Mouse (Mus musculus): ENCODE data around the gene Tsacc.

The Tsacc gene

DNA sequence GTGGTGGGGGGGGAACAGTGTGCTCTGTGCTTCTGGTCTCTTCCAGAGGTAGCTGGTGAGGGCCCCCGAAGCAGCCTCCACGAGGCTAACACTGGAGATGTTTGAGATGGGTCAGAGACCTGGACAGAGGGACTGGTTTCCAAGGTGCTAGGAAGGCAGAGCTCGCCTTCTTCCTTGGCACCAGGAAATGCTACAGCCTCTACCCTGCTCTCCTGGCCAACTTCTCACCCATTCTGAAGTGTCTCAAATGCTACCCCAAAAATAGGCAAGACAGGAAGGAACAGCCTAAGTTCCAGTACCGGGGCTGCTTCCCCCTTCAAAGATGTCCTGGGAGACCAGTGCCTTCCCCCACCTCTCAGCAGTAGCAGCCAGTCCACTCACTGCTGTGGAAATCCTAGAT, 57.4 kb downstream of the Tsacc start:
- no peak for DNase-seq (ENCODE audit: low read depth, low spot score)

DNA sequence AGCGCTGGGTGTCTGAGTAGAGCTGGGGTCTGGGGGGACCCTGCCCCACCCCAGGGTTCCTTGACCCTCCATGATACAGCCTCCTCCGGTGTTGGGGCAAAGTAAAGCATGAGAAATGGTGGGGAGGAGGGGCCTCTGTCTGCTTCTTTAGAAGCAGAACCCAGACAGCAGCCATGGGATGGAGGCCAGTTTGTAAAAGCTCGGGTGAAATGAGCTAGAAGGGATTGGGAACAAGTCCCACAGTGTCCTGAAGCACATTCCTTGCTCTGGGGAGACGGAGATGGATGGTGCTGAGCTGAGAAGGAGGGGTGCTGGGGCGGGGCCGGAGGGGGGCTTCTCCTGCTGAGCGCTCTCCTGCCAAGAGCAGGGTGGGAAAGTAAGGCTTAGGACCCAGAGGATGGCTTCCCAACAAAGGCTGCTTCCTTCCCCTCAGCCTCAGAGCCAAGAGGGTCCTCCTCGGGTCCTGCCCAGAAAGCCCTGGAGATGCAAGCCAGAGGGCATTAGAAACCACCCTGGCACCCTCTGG, 57.9 kb downstream of the Tsacc start:
- no peak for DNase-seq (ENCODE audit: low read depth, low spot score)

DNA sequence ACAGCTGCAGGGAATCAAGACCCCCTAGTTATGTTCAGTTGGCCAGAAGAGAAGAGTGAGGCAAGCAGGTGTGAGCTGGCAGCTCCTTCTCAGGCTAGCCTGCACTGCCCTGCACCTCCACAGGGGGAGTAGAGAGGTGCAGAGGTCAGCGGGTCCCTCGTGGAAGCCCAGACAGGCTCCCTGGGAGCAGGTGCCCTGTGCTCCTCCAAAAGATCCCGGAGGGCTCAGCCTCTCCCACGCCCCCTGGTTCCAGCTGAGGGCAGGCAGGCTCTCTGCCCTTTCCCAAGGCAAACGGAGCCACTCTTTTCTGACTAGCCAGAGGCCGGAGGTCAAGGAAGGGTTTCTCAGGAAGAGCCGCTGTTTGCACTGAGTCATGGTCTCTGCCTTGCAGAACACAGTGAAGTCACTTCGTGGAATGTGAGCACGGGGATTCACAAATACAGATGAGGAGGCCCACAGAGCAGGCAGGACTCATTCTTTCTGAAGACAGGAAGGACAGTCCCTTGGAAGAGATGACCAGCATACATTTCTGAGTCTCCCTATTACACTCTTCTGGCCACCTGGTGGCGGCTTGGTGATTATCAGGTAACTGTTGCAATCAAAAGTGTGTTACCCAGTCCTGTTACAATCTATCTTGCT, 59.1 kb downstream of the Tsacc start:
- DNase-seq (ENCODE audit: low read depth, low spot score) = no peak

DNA sequence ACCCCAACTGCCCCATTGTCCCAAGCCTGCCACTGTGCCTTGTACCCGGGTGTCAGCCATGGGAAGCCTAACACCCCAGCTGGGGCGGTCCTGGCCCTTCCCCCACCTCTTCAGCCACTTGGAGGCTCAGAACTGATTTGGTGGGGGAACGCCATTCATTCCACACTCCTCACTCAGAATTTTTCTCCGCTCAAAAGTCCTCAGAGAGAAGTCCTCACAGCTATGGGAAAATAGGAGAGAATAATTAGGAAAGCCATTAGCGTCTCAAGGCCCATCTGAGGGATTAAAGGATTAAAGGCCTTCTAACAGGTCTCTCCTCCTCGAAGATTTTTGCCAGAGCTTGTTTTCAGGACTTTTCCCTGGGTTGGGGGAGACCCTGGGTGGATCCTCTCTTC, 59.6 kb downstream of the Tsacc start:
- no peak for DNase-seq (ENCODE audit: low read depth, low spot score)

DNA sequence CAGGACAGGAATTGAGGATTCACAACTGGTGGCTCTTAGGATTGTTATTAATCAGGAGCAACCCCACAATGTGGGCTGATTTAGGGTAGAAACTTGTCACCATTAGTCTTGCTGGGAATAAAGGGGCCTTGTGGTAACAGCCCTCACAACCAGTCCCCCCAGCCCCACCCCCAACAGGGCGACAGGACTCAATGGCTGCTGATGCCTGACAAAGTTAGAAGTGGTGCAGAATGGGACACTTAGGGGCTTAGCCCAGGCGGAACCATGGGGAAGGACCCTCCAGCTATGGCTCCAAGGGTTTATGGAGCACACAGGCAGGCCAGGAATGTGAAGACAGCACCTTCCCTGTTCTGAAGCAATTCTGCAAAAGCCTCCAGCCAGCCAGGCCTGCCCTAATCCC, 61.2 kb downstream of the Tsacc start:
- DNase-seq (ENCODE audit: low read depth, low spot score) = no peak

DNA sequence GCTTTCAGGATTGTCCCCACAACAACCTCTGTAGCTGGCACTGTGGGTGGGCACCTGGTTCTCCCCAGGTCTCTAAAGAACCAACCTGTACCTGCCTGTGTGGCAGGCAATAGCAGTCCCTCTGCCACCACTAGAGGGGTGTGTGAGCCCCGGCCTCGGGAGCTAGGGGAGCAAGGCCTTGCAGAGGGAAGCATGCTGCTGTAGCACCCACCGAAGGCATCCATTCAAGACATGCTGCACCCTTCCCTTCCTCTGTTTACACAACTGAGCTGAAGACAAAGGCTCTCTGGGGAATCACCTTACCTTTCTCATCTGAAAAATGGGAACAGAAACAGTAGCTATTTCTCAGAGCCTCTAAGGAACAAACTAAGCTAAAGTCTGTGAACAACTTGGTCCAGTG, 61.6 kb downstream of the Tsacc start:
- DNase-seq (ENCODE audit: low read depth, low spot score) = no peak

DNA sequence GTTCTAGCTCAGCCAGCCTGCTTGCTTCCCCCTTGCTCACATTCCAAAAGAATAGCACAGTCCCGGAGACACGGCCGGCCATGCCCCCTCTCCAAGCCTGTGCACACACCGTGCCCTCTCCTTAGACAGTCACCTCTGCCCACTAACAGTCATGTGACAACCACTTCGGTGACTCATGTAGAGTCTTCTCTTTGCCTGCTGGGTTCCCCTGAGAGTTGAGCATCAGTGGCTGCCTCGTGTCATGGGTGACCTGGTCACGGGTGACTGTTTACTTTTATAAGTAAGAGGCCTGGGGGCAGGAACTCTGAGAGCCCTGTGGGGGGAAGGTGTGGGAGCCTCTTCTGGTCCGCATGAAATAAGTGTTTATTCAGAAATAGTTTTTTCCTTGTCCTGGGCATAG, 62.8 kb downstream of the Tsacc start:
- no peak for DNase-seq (ENCODE audit: low read depth, low spot score)

DNA sequence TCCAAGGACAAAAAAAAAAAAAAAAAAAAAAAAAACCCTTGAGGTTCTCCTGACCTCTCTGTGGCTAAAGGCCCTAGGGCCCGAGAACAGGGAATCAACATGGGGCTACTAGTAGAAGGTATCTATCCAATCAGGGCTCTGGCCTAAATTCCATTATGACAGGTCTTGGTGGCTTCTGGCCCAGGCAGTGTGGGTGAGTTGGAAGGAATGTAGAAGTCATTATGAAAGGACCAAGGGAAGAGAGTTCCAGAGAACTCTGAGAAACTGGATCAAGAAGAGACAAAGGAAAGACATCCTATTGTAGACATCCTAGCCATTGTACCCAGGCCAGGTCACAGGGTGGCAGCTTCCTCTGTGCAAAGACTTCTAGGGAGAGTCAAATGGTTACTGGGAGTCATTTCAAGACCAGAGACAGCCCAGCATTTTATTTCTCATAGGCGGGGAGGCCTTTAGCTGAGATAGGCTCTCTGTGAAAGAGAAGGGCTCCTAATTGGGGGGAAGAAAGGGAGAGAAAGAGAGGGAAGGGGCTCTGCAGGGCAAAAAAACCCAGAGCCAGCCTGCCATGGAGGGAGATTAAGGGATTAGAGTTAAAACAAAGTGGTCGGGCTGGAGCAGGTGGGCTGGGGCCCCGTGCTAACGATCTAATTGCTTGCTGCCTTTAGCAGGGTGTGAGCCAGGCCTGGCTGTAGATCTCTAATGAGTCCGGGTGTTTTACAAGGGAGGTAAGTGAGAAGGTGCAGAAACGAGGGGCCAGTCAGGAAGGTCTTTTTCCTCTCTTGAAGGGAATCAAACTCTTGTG, 63.7 kb downstream of the Tsacc start:
- DNase-seq (ENCODE audit: low read depth, low spot score) = no peak
